Mouse (Mus musculus) left cerebral cortex, postnatal 10 days (tissue): Measurements from ENCODE around the gene Hs3st3b1. TPM values are rescaled to one million over a fixed set of nuclear protein-coding genes. Genes with fewer than 3 reads are reported as not detected.

Source experiments
- DNase-seq, 2 experiments: peaks; one replicate each; pipeline ENCODE4 v3.0.0; 2021 to 2022; ENCODE audit warnings: low spot score in 2 of 2, mixed read lengths in 1 of 2; ENCODE audit errors: extremely low spot score in 1 of 2
- intact Hi-C: fragments of 180-260 bp; cut with DNase I; formaldehyde crosslinking; loops from one replicate; pipeline ENCODE4 v1.15.1; 2025
- total RNA-seq, 2 experiments: library from RNA; stranded (reverse); gene quantifications; 2 replicates each; pipeline ENCODE4 v1.2.3; 2021

Gene Hs3st3b1
- total RNA-seq, 2 experiments from 2014 or later: 0.89 to 1.1 TPM

- intact Hi-C loops: loop anchor here (5.0 to 10.0 kb wide), 2 partner anchors 522 to 1040 kb away; no protein-coding TSS in a partner anchor
- no peak for DNase-seq
These were observed 4.8 kb upstream of the Hs3st3b1 start for GRCm38 (mm10) chr11:63926901-63927300.

GRCm38 (mm10) chr11:63925161-63925582 lies 3.1 kb upstream of the Hs3st3b1 start:
- peak; percentile 59 to 84 for DNase-seq
- intact Hi-C loops: loop anchor here (5.0 to 10.0 kb wide), 2 partner anchors 520 to 1042 kb away; no protein-coding TSS in a partner anchor

GRCm38 (mm10) chr11:63924286-63924930 lies 2.3 kb upstream of the Hs3st3b1 start:
- intact Hi-C loops: loop anchor here (5.0 to 10.0 kb wide), 5 partner anchors 153 to 973 kb away; partner anchors contain the start of genes Cox10, F930015N05Rik and Hs3st3a1
- no peak for DNase-seq

GRCm38 (mm10) chr11:63923386-63923785 lies 1.3 kb upstream of the Hs3st3b1 start:
- no peak for DNase-seq
- intact Hi-C loops: loop anchor here (5.0 to 10.0 kb wide), 5 partner anchors 154 to 974 kb away; partner anchors contain the start of genes Cox10, F930015N05Rik and Hs3st3a1

- peak in 1 of 2 experiments; percentile 37 for DNase-seq
- intact Hi-C loops: loop anchor here (5.0 to 10.0 kb wide), 5 partner anchors 156 to 976 kb away; partner anchors contain the start of genes Cox10, F930015N05Rik and Hs3st3a1
These were observed 792 bp downstream of the Hs3st3b1 start for GRCm38 (mm10) chr11:63921044-63921951.

GRCm38 (mm10) chr11:63920531-63920930 lies 1.6 kb downstream of the Hs3st3b1 start:
- DNase-seq: peak; percentile 61 to 88
- intact Hi-C loops: loop anchor here (5.0 to 10.0 kb wide), 5 partner anchors 157 to 977 kb away; partner anchors contain the start of genes Cox10, F930015N05Rik and Hs3st3a1

GRCm38 (mm10) chr11:63919211-63920098 lies 2.6 kb downstream of the Hs3st3b1 start:
- intact Hi-C loops: loop anchor here (5.0 to 10.0 kb wide), 5 partner anchors 158 to 978 kb away; partner anchors contain the start of genes Cox10, F930015N05Rik and Hs3st3a1
- DNase-seq: no peak

- DNase-seq: no peak
- intact Hi-C loops: no loop called here
These were observed 3.6 kb downstream of the Hs3st3b1 start for GRCm38 (mm10) chr11:63918321-63919105.

GRCm38 (mm10) chr11:63917561-63917960 lies 4.5 kb downstream of the Hs3st3b1 start:
- DNase-seq: no peak
- intact Hi-C loops: no loop called here

- peak; percentile 38 to 75 for DNase-seq
- intact Hi-C loops: no loop called here
These were observed 7.7 kb downstream of the Hs3st3b1 start for GRCm38 (mm10) chr11:63914388-63914787.

- no peak for DNase-seq
- intact Hi-C loops: no loop called here
These were observed 8.2 kb downstream of the Hs3st3b1 start for GRCm38 (mm10) chr11:63913936-63914335.

- intact Hi-C loops: no loop called here
- DNase-seq: no peak
These were observed 11.1 kb downstream of the Hs3st3b1 start for GRCm38 (mm10) chr11:63911001-63911400.

- DNase-seq: no peak
- intact Hi-C loops: no loop called here
These were observed 12.1 kb downstream of the Hs3st3b1 start for GRCm38 (mm10) chr11:63909961-63910360.

- no peak for DNase-seq
- intact Hi-C loops: no loop called here
These were observed 13.6 kb downstream of the Hs3st3b1 start for GRCm38 (mm10) chr11:63908500-63908899.

GRCm38 (mm10) chr11:63906552-63907353 lies 15.3 kb downstream of the Hs3st3b1 start:
- intact Hi-C loops: no loop called here
- no peak for DNase-seq

- DNase-seq: no peak
- intact Hi-C loops: no loop called here
These were observed 17.3 kb downstream of the Hs3st3b1 start for GRCm38 (mm10) chr11:63904787-63905186.
